Mouse (Mus musculus): ENCODE measurements around the gene AI854703. TPM values are rescaled to one million over a fixed set of nuclear protein-coding genes. Genes with fewer than 3 reads are reported as not detected.

The AI854703 gene
- polyA plus RNA-seq, 1 experiment = 0.96 TPM

GRCm38 (mm10) chr6:48600594-48600993, 26.0 kb upstream of the AI854703 start:
- Histone ChIP-seq H3K27ac (ENCODE audit: insufficient read depth, low read depth, low read length) (no peak overlapping the region), H3K4me1 (ENCODE audit: control insufficient read depth, insufficient read depth, insufficient read length, low read length) (peaks cover 6% of the 10 kb centered on the region), H3K4me3 (ENCODE audit: low read depth, low read length) (no peak overlapping the region), H3K36me3 (ENCODE audit: control insufficient read depth, insufficient read depth, low read length) (peaks cover 8% of the 10 kb centered on the region), H3K27me3 (ENCODE audit: control insufficient read depth, insufficient read depth, low read length) (no peaks in the 10 kb centered on the region)
- TF ChIP-seq POLR2A (IDR thresholded peaks at IDR 0.05; ENCODE audit: low read depth, low read length) (no peak), CTCF (IDR thresholded peaks at IDR 0.05; ENCODE audit: extremely low read depth, insufficient read length, insufficient replicate concordance, low read depth, low read length) (no peak)
- WGBS = 83% methylated on average over 1 of the region's 1 CpGs

GRCm38 (mm10) chr6:48601271-48602079, 25.1 kb upstream of the AI854703 start, which contains the start of gene Zfp775:
Zfp775 (plus strand) TSS chr6:48602063.
- WGBS = 4% methylated on average over 42 of the region's 42 CpGs
- H3K27me3 ChIP-seq (ENCODE audit: control insufficient read depth, insufficient read depth, low read length) = no peaks in the 10 kb centered on the region
- H3K4me3 ChIP-seq (ENCODE audit: low read depth, low read length) = peak within 1 kb of the TSS; percentile 95
- H3K4me1 ChIP-seq (ENCODE audit: control insufficient read depth, insufficient read depth, insufficient read length, low read length) = peaks cover 6% of the 10 kb centered on the region
- H3K36me3 ChIP-seq (ENCODE audit: control insufficient read depth, insufficient read depth, low read length) = peaks cover 6% of the 10 kb centered on the region
- TF ChIP-seq CTCF (IDR thresholded peaks at IDR 0.05; ENCODE audit: extremely low read depth, insufficient read length, insufficient replicate concordance, low read depth, low read length) (0 out of 2 replicates have a peak, but pooled peaks have one; percentile 10), POLR2A (IDR thresholded peaks at IDR 0.05; ENCODE audit: low read depth, low read length) (no peak; the same call in 1 of the 2 replicates)
- H3K27ac ChIP-seq (ENCODE audit: insufficient read depth, low read depth, low read length) = peak within 1 kb of the TSS; percentile 76

GRCm38 (mm10) chr6:48602080-48602741, 24.4 kb upstream of the AI854703 start:
- TF ChIP-seq CTCF (IDR thresholded peaks at IDR 0.05; ENCODE audit: extremely low read depth, insufficient read length, insufficient replicate concordance, low read depth, low read length) (no peak), POLR2A (IDR thresholded peaks at IDR 0.05; ENCODE audit: low read depth, low read length) (0 out of 2 replicates have a peak, but pooled peaks have one; percentile 20)
- H3K36me3 ChIP-seq (ENCODE audit: control insufficient read depth, insufficient read depth, low read length) = peaks cover 5% of the 10 kb centered on the region
- 0% methylated on average over 28 of the region's 28 CpGs for WGBS
- peak overlapping the region; percentile 76 for H3K27ac ChIP-seq (ENCODE audit: insufficient read depth, low read depth, low read length)
- H3K27me3 ChIP-seq (ENCODE audit: control insufficient read depth, insufficient read depth, low read length) = no peaks in the 10 kb centered on the region
- H3K4me3 ChIP-seq (ENCODE audit: low read depth, low read length) = peak overlapping the region; percentile 95
- H3K4me1 ChIP-seq (ENCODE audit: control insufficient read depth, insufficient read depth, insufficient read length, low read length) = peaks cover 6% of the 10 kb centered on the region

- no peaks in the 10 kb centered on the region for H3K4me1 ChIP-seq (ENCODE audit: control insufficient read depth, insufficient read depth, insufficient read length, low read length)
- TF ChIP-seq POLR2A (IDR thresholded peaks at IDR 0.05; ENCODE audit: low read depth, low read length) (no peak), CTCF (IDR thresholded peaks at IDR 0.05; ENCODE audit: extremely low read depth, insufficient read length, insufficient replicate concordance, low read depth, low read length) (no peak)
- H3K36me3 ChIP-seq (ENCODE audit: control insufficient read depth, insufficient read depth, low read length) = no peaks in the 10 kb centered on the region
- H3K27me3 ChIP-seq (ENCODE audit: control insufficient read depth, insufficient read depth, low read length) = no peaks in the 10 kb centered on the region
- no peak overlapping the region for H3K27ac ChIP-seq (ENCODE audit: insufficient read depth, low read depth, low read length)
- 89% methylated on average over 2 of the region's 2 CpGs for WGBS
- no peak overlapping the region for H3K4me3 ChIP-seq (ENCODE audit: low read depth, low read length)
These were observed 18.4 kb upstream of the AI854703 start for GRCm38 (mm10) chr6:48608124-48608523.

- TF ChIP-seq CTCF (IDR thresholded peaks at IDR 0.05; ENCODE audit: extremely low read depth, insufficient read length, insufficient replicate concordance, low read depth, low read length) = no peak
- no peak for TF ChIP-seq POLR2A (IDR thresholded peaks at IDR 0.05; ENCODE audit: low read depth, low read length)
- 81% methylated on average over 7 of the region's 7 CpGs for WGBS
- H3K36me3 ChIP-seq (ENCODE audit: control insufficient read depth, insufficient read depth, low read length) = no peaks in the 10 kb centered on the region
These were observed 17.1 kb upstream of the AI854703 start for GRCm38 (mm10) chr6:48609512-48609911.

GRCm38 (mm10) chr6:48610657-48611056, 15.9 kb upstream of the AI854703 start:
- no peaks in the 10 kb centered on the region for H3K27me3 ChIP-seq (ENCODE audit: control insufficient read depth, insufficient read depth, low read length)
- no peak overlapping the region for H3K27ac ChIP-seq (ENCODE audit: insufficient read depth, low read depth, low read length)
- WGBS = 58% methylated on average over 3 of the region's 3 CpGs

More at GRCm38 (mm10) chr6:48609512-48609911, 17.1 kb upstream of the AI854703 start:
- no peak overlapping the region for H3K4me3 ChIP-seq (ENCODE audit: low read depth, low read length)
- no peak overlapping the region for H3K27ac ChIP-seq (ENCODE audit: insufficient read depth, low read depth, low read length)
- no peaks in the 10 kb centered on the region for H3K4me1 ChIP-seq (ENCODE audit: control insufficient read depth, insufficient read depth, insufficient read length, low read length)
- no peaks in the 10 kb centered on the region for H3K27me3 ChIP-seq (ENCODE audit: control insufficient read depth, insufficient read depth, low read length)

GRCm38 (mm10) chr6:48613464-48613863, 13.1 kb upstream of the AI854703 start:
- Histone ChIP-seq H3K36me3 (ENCODE audit: control insufficient read depth, insufficient read depth, low read length) (no peaks in the 10 kb centered on the region), H3K4me3 (ENCODE audit: low read depth, low read length) (no peak overlapping the region), H3K27ac (ENCODE audit: insufficient read depth, low read depth, low read length) (no peak overlapping the region), H3K4me1 (ENCODE audit: control insufficient read depth, insufficient read depth, insufficient read length, low read length) (no peaks in the 10 kb centered on the region), H3K27me3 (ENCODE audit: control insufficient read depth, insufficient read depth, low read length) (no peaks in the 10 kb centered on the region)
- no peak for TF ChIP-seq CTCF (IDR thresholded peaks at IDR 0.05; ENCODE audit: extremely low read depth, insufficient read length, insufficient replicate concordance, low read depth, low read length)
- TF ChIP-seq POLR2A (IDR thresholded peaks at IDR 0.05; ENCODE audit: low read depth, low read length) = no peak
- 95% methylated on average over 4 of the region's 4 CpGs for WGBS

More at GRCm38 (mm10) chr6:48610657-48611056, 15.9 kb upstream of the AI854703 start:
- Histone ChIP-seq H3K4me3 (ENCODE audit: low read depth, low read length) (no peak overlapping the region), H3K4me1 (ENCODE audit: control insufficient read depth, insufficient read depth, insufficient read length, low read length) (no peaks in the 10 kb centered on the region), H3K36me3 (ENCODE audit: control insufficient read depth, insufficient read depth, low read length) (no peaks in the 10 kb centered on the region)
- TF ChIP-seq POLR2A (IDR thresholded peaks at IDR 0.05; ENCODE audit: low read depth, low read length) (no peak), CTCF (IDR thresholded peaks at IDR 0.05; ENCODE audit: extremely low read depth, insufficient read length, insufficient replicate concordance, low read depth, low read length) (no peak)

All from small intestine, adult 2 months (tissue).